Mouse (Mus musculus) neural tube, embryonic 13.5 days (tissue): ENCODE data around the gene Nr2f6. TPM values are rescaled to one million over a fixed set of nuclear protein-coding genes. Genes with fewer than 3 reads are reported as not detected.

Source experiments
- ATAC-seq: fragments of 200-750 bp; cut with Nextera tagmentation; 2 replicates; pipeline ENCODE4 v1.8.0; 2017; ENCODE audit warnings: low read depth, mild to moderate bottlenecking, moderate TSS enrichment, moderate library complexity
- H3K27ac ChIP-seq: fragments of 300-500 bp; sonication (generic); replicated peaks from 2 replicates; pipeline ENCODE4 v1.5.1; 2015; ENCODE audit warnings: moderate library complexity, mild to moderate bottlenecking, inconsistent platforms
- H3K27me3 ChIP-seq: fragments of 300-500 bp; sonication (generic); 2 replicates; pipeline ENCODE4 v1.6.1; 2015; ENCODE audit warnings: mild to moderate bottlenecking, inconsistent platforms
- H3K36me3 ChIP-seq: fragments of 300-500 bp; sonication (generic); 2 replicates; pipeline ENCODE4 v1.6.1; 2015; ENCODE audit warnings: mild to moderate bottlenecking, inconsistent platforms
- H3K4me1 ChIP-seq: fragments of 300-500 bp; sonication (generic); replicated peaks from 2 replicates; pipeline ENCODE4 v1.6.1; 2015; ENCODE audit warnings: inconsistent platforms
- H3K4me2 ChIP-seq: fragments of 300-500 bp; sonication (generic); 2 replicates; pipeline ENCODE4 v1.6.1; 2015; ENCODE audit warnings: inconsistent platforms, mild to moderate bottlenecking, moderate library complexity
- H3K4me3 ChIP-seq: fragments of 300-500 bp; sonication (generic); 2 replicates; pipeline ENCODE4 v1.5.1; 2015; ENCODE audit warnings: mild to moderate bottlenecking, inconsistent platforms
- H3K9ac ChIP-seq: fragments of 300-500 bp; sonication (generic); 2 replicates; pipeline ENCODE4 v1.6.1; 2015; ENCODE audit warnings: moderate library complexity, mild to moderate bottlenecking, inconsistent platforms
- H3K9me3 ChIP-seq: fragments of 300-500 bp; sonication (generic); 2 replicates; pipeline ENCODE4 v1.6.1; 2016; ENCODE audit warnings: inconsistent platforms
- WGBS: fragments of 180-500 bp; shearing (Covaris S2); methylation state at CpG from one replicate; pipeline ENCODE4 v1.1.7; 2015; 5-methylcytosine and 5-hydroxymethylcytosine counted together
- polyA plus RNA-seq: library from polyadenylated mRNA; unstranded; fragments of >200 nt; fragmentation: Nextera tagmentation; extraction: Ambion mirVana; gene quantifications from 2 replicates; pipeline ENCODE4 v1.2.1, GENCODE M21; 2015

Nr2f6 gene
- polyA plus RNA-seq, 1 experiment from 2014 or later: 30.3 TPM

- Histone ChIP-seq H3K36me3 (peaks cover 37% of the 10 kb centered on the region), H3K27me3 (no peaks in the 10 kb centered on the region), H3K4me1 (peaks cover 52% of the 10 kb centered on the region), H3K27ac (no peak overlapping the region), H3K4me2 (no peak overlapping the region), H3K9me3 (no peaks in the 10 kb centered on the region), H3K9ac (no peak overlapping the region), H3K4me3 (no peak overlapping the region)
- WGBS: 83% methylated on average over 12 of the region's 12 CpGs
- ATAC-seq: no peak
These were observed 9.3 kb downstream of the Nr2f6 start for GRCm38 (mm10) chr8:71372427-71372826.

DNA sequence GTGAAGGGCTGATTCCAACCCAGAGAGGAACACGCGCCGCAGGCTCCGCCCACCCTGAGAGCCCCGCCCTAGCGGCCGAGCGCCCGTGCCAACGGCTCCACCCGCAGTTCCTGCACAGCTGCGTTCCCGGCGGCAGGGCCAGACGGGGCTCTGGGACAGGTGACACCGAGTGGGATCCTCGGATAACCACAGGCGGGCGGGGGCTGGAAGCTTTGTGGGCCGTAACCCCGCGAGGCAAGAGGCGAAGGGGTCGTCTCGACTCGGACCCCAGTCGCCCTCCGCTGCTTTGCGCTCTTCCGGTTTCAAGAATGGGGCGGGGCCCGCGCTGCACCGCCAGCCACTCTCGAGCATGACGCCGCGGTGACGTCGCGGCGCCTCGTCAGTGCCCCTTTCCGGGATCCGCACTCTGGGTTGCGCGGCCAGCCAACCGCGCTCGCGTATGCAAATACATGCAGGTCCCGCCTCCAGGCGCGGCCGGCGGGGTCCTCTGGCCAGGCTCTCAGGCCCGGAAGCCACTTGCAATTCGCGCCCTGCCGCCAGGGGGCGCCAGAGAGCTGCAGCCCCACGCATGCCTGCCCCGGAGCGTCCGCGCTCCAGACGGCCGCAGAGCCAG is 10.4 kb downstream of the Nr2f6 start, which contains the start of gene Ocel1:
Ocel1 (plus strand) TSS at position 63 of the 613 bp plus-strand sequence.
- Histone ChIP-seq H3K27me3 (no peaks in the 10 kb centered on the region), H3K27ac (peak within 1 kb of the TSS; percentile 88), H3K36me3 (peaks cover 37% of the 10 kb centered on the region), H3K4me2 (peak within 1 kb of the TSS; percentile 55), H3K9ac (peak within 1 kb of the TSS; percentile 73), H3K4me1 (peaks cover 44% of the 10 kb centered on the region), H3K4me3 (peak within 1 kb of the TSS; percentile 72), H3K9me3 (no peaks in the 10 kb centered on the region)
- 2% methylated on average over 68 of the region's 68 CpGs for WGBS
- ATAC-seq: peak; percentile 80

GRCm38 (mm10) chr8:71370711-71371235 is 11.0 kb downstream of the Nr2f6 start:
- H3K4me1 ChIP-seq: peaks cover 44% of the 10 kb centered on the region

DNA sequence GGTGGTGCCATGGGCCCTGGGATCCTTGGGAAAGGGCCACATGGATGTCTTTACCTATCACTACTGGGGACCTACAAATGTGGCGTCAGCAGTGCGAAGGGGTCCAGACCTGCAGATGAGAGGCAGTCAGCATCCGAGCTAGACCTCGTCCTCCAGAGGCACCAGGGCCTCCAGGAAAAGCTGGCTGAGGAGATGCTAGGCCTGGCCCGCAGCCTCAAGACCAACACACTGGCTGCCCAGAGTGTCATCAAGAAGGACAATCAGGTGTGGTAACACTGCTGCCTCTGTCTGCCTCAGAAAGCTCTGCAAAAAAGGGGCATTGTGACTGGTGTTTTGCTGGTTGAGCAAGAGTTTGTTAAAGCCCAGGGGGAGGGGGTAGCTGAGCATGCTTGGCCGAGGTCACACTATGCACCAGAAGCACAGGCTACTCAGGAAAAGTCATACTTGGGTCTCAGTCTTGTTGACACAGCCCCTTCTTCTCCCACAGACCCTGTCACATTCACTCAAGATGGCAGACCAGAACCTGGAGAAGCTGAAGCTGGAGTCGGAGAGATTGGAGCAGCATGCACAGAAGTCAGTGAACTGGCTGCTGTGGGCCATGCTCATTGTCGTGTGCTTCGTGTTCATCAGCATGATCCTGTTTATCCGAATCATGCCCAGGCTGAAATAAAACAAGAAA is 12.6 kb downstream of the Nr2f6 start:
- no peak overlapping the region for H3K4me2 ChIP-seq
- H3K9me3 ChIP-seq: no peaks in the 10 kb centered on the region
- no peak for ATAC-seq
- H3K4me3 ChIP-seq: no peak overlapping the region
- 96% methylated on average over 10 of the region's 10 CpGs for WGBS
- H3K4me1 ChIP-seq: peaks cover 38% of the 10 kb centered on the region
- no peaks in the 10 kb centered on the region for H3K27me3 ChIP-seq
- 0 out of 2 replicates have a peak overlapping the region, but pooled peaks have one; percentile 2 for H3K9ac ChIP-seq
- no peak overlapping the region for H3K27ac ChIP-seq
- H3K36me3 ChIP-seq: peaks cover 26% of the 10 kb centered on the region

More at GRCm38 (mm10) chr8:71370711-71371235, 11.0 kb downstream of the Nr2f6 start:
- no peak for ATAC-seq
- no peaks in the 10 kb centered on the region for H3K9me3 ChIP-seq
- H3K36me3 ChIP-seq: peaks cover 37% of the 10 kb centered on the region
- H3K27me3 ChIP-seq: no peaks in the 10 kb centered on the region
- 15% methylated on average over 5 of the region's 5 CpGs for WGBS
- H3K4me2 ChIP-seq: peak overlapping the region; percentile 55
- H3K27ac ChIP-seq: peak overlapping the region; percentile 88
- H3K9ac ChIP-seq: peak overlapping the region; percentile 73
- H3K4me3 ChIP-seq: peak overlapping the region; percentile 72

DNA sequence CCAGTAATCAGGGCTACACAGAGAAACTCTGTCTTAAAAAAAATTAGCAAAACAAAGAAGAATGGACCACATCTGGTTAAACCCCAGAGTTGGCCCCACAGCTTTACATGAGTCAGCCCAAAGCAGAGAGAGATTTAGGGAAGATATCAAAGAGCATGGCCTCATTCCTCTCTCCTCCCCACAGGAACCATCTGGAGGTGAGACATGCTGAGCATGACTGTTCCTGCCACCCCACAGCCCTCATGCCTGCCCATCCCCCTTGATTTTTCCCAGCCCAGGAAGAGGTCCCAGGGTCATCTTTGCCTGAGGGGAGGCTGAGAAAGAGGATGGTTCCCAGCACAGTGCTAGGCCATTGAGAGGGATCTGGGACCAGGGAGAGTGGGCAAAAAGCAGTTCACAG is 13.4 kb downstream of the Nr2f6 start:
- no peak overlapping the region for H3K27ac ChIP-seq
- H3K4me2 ChIP-seq: no peak overlapping the region

DNA sequence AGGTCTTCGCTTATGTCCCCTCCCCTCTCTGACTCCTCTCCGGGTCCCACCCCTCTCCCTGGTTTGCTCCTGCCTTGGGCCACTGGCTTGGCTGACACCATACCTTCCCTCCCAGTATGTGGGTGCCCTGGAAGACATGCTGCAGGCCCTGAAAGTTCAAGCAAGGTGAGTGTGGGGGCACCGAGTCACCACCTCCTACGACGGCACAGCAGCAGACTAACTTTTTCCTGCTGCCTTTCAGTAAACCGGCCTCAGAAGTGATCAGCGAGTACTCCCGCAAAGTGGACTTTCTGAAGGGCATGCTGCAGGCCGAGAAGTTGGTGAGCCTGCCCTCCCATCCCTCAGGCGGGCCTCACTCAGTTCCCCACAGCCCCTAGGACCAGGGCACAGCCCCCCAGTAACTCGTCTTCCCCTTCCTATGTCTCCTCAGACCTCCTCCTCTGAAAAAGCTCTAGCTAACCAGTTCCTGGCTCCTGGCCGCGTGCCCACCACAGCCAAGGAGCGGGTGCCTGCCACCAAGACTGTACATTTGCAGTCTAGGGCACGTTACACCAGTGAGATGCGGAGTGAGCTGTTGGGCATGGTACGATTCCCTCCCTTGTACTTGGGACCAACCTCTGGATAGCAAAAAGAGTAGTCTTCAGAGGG is 14.1 kb downstream of the Nr2f6 start:
- 59% methylated on average over 17 of the region's 17 CpGs for WGBS

More for the DNA sequence above, 13.4 kb downstream of the Nr2f6 start:
- no peaks in the 10 kb centered on the region for H3K9me3 ChIP-seq
- no peak for ATAC-seq
- peaks cover 38% of the 10 kb centered on the region for H3K4me1 ChIP-seq
- H3K36me3 ChIP-seq: peaks cover 18% of the 10 kb centered on the region
- 0 out of 2 replicates have a peak overlapping the region, but pooled peaks have one; percentile 2 for H3K9ac ChIP-seq
- no peaks in the 10 kb centered on the region for H3K27me3 ChIP-seq
- H3K4me3 ChIP-seq: no peak overlapping the region

DNA sequence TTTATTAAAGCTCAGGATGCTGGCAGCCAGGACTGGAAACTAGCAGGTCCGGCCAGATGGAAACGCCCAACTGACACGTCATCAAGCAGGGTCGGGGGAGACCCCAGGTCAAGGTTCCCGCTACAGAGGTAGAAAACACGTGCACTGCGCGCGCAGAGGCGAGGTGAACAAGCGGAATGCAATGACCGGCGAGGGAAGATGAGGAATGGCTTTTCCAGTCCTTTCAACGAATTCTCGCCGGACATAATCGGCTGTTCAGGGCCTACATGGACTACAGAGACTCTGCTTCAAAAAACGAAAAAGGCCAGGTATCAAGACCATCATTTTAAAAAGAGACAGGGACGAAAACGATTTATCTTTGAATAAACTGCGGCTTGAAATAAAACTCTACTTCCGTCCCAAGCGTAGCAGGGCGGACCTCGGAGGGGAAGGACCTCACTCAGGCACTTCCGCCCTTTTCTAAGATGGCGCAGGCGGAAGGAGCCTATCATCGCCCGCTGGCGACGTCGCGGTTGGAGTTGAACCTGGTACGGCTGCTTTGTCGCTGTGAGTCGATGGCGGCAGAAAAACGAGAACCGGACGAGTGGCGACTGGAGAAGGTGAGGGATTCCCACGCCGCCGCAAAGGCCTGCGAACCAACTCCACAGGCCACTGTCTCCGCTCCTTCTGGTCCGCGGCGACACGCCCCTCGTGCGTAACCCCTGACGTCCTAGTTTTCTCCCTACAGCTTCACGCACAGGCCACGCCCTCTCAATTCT is 14.8 kb downstream of the Nr2f6 start, which contains the start of gene Use1:
Use1 (plus strand) TSS at position 78 of the 758 bp plus-strand sequence.
- H3K36me3 ChIP-seq: peaks cover 14% of the 10 kb centered on the region
- no peaks in the 10 kb centered on the region for H3K9me3 ChIP-seq
- no peaks in the 10 kb centered on the region for H3K27me3 ChIP-seq
- H3K4me2 ChIP-seq: peak within 1 kb of the TSS; percentile 74
- ATAC-seq: peak; percentile 80
- H3K9ac ChIP-seq: peak within 1 kb of the TSS; percentile 77
- peak within 1 kb of the TSS; percentile 94 for H3K27ac ChIP-seq
- peak within 1 kb of the TSS; percentile 61 for H3K4me3 ChIP-seq
- under 1% methylated on average over 56 of the region's 56 CpGs for WGBS
- H3K4me1 ChIP-seq: peaks cover 38% of the 10 kb centered on the region

More for the DNA sequence above, 14.1 kb downstream of the Nr2f6 start:
- Histone ChIP-seq H3K4me1 (peaks cover 38% of the 10 kb centered on the region), H3K4me2 (peak overlapping the region; percentile 74), H3K36me3 (peaks cover 14% of the 10 kb centered on the region), H3K9me3 (no peaks in the 10 kb centered on the region), H3K27ac (peak overlapping the region; percentile 94), H3K27me3 (no peaks in the 10 kb centered on the region), H3K4me3 (peak overlapping the region; percentile 61), H3K9ac (peak overlapping the region; percentile 77)
- ATAC-seq: no peak

GRCm38 (mm10) chr8:71358026-71358425 is 23.7 kb downstream of the Nr2f6 start:
- no peaks in the 10 kb centered on the region for H3K9me3 ChIP-seq
- no peak overlapping the region for H3K4me3 ChIP-seq
- H3K4me2 ChIP-seq: no peak overlapping the region
- no peaks in the 10 kb centered on the region for H3K4me1 ChIP-seq
- no peak overlapping the region for H3K9ac ChIP-seq
- WGBS: 89% methylated on average over 3 of the region's 3 CpGs
- H3K27me3 ChIP-seq: no peaks in the 10 kb centered on the region
- no peak overlapping the region for H3K27ac ChIP-seq
- ATAC-seq: no peak
- H3K36me3 ChIP-seq: peaks cover 86% of the 10 kb centered on the region

- Histone ChIP-seq H3K36me3 (peaks cover 99% of the 10 kb centered on the region), H3K4me3 (no peak overlapping the region), H3K27ac (no peak overlapping the region), H3K4me2 (no peak overlapping the region), H3K27me3 (no peaks in the 10 kb centered on the region), H3K9ac (no peak overlapping the region), H3K9me3 (no peaks in the 10 kb centered on the region), H3K4me1 (no peaks in the 10 kb centered on the region)
- 88% methylated on average over 1 of the region's 1 CpGs for WGBS
- ATAC-seq: no peak
These were observed 30.2 kb downstream of the Nr2f6 start for GRCm38 (mm10) chr8:71351520-71351919.

DNA sequence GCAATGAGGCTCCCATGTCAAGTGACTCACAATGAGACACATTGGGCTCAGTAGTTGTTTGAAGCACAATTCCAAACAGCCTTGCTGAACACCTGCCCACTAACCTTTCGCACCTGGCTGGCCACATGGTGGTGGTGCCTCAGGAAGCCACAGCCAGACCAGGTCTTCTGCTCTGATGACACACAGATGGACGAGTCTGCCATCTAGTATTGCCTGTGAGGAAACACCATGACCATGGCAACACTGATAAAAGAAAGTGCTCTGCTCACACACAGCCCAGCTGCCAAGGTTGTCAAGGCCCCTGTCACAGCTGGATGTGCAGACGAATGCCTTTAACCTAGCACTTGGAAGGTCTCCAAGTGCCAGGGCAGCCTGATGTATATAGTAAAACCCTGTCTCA is 30.6 kb downstream of the Nr2f6 start:
- peaks cover 99% of the 10 kb centered on the region for H3K36me3 ChIP-seq
- no peaks in the 10 kb centered on the region for H3K9me3 ChIP-seq
- no peak overlapping the region for H3K4me2 ChIP-seq
- no peak overlapping the region for H3K27ac ChIP-seq
- H3K9ac ChIP-seq: no peak overlapping the region
- 81% methylated on average over 3 of the region's 3 CpGs for WGBS
- no peaks in the 10 kb centered on the region for H3K27me3 ChIP-seq
- no peak for ATAC-seq
- no peak overlapping the region for H3K4me3 ChIP-seq
- H3K4me1 ChIP-seq: no peaks in the 10 kb centered on the region

GRCm38 (mm10) chr8:71346581-71346980 is 35.2 kb downstream of the Nr2f6 start:
- 80% methylated on average over 1 of the region's 1 CpGs for WGBS
- no peaks in the 10 kb centered on the region for H3K9me3 ChIP-seq
- no peak overlapping the region for H3K4me2 ChIP-seq
- H3K4me1 ChIP-seq: no peaks in the 10 kb centered on the region
- no peak overlapping the region for H3K4me3 ChIP-seq
- no peak overlapping the region for H3K9ac ChIP-seq
- no peaks in the 10 kb centered on the region for H3K27me3 ChIP-seq
- peaks cover 96% of the 10 kb centered on the region for H3K36me3 ChIP-seq
- ATAC-seq: no peak
- no peak overlapping the region for H3K27ac ChIP-seq
